13 mouse cellular contexts compared by ENCODE assay signal in the genomic region with DNA sequence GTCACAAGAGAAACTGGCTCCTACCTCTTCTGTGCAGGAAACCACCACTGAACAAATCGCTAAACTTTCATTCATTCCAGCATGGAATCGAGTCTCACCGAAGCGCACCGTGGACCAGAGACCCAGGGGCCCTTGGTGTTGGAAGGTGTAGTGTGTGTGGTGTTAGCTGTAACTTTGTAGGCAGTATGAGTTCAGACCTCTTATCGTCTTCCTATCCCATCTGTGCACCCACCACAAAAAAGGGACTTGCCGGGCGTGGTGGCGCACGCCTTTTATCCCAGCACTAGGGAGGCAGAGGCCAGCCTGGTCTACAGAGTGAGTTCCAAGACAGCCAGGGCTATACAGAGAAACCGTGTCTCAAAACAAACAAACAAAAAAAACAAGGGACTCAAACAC. TPM values are rescaled to one million over a fixed set of nuclear protein-coding genes. Genes with fewer than 3 reads are reported as not detected.
DNase-seq lines count a peak whose midpoint lies in the region; ATAC-seq and TF ChIP-seq lines count a peak whose summit lies in the region.
"Had no signal": no experiment of that assay in that cellular context is flagged by ENCODE, and none has a peak within 500 bp of the region (broad histone marks: within the 10 kb centered on the region; RNA-seq: fewer than 3 reads in every experiment).

No protein-coding gene starts in this region.

- H3K9ac ChIP-seq in forebrain, embryonic 14.5 days (ENCODE audit: low read length): no peak overlapping the region
- H3K9ac ChIP-seq in forebrain, embryonic 11.5 days (ENCODE audit: low read length): no peak overlapping the region
- peak overlapping the region; percentile 53; the same call in 1 of the 2 replicates for H3K9ac ChIP-seq in CH12.LX (ENCODE audit: insufficient read depth, low read depth)
- H3K9ac ChIP-seq in liver, postnatal 0 days (replicated peaks): no peak overlapping the region
- H3K9ac ChIP-seq: midbrain, embryonic 13.5 days had no signal

- dilution Hi-C loops in CH12.LX (cut with MboI; ENCODE audit: extremely low pct_ligation_motif_present, extremely low pct_unique_long_range_greater_than_20kb, low sequenced_read_pairs): no loop called here

- TF ChIP-seq EP300 in CH12.LX (IDR thresholded peaks at IDR 0.05; ENCODE audit: low read length): no peak
- TF ChIP-seq EP300 in liver, postnatal 0 days (IDR thresholded peaks at IDR 0.05; ENCODE audit: low read depth): no peak

- in situ Hi-C loops in CH12.LX (cut with MboI; ENCODE audit: low pct_ligation_motif_present, low pct_unique_long_range_greater_than_20kb, low sequenced_read_pairs): no loop called here

- H3K9me3 ChIP-seq in forebrain, embryonic 14.5 days (replicated peaks; ENCODE audit: control insufficient read depth, low read length): no peaks in the 10 kb centered on the region
- H3K9me3 ChIP-seq in forebrain, embryonic 11.5 days (ENCODE audit: control insufficient read depth, low read length): no peaks in the 10 kb centered on the region
- no peaks in the 10 kb centered on the region for H3K9me3 ChIP-seq in CH12.LX (replicated peaks; ENCODE audit: low read length)
- H3K9me3 ChIP-seq in liver, postnatal 0 days (ENCODE audit: low read length): no peaks in the 10 kb centered on the region
- H3K9me3 ChIP-seq: midbrain, embryonic 13.5 days; neural tube, embryonic 12.5 days had no signal

- H3K27ac ChIP-seq in forebrain, embryonic 14.5 days (ENCODE audit: low read depth, low read length): peak overlapping the region; percentile 22; the same call in 1 of the 2 replicates
- H3K27ac ChIP-seq in forebrain, embryonic 11.5 days (ENCODE audit: low read depth, low read length): no peak overlapping the region
- peak overlapping the region; percentile 66; the same call in 1 of the 2 replicates for H3K27ac ChIP-seq in CH12.LX (ENCODE audit: insufficient read depth, low read depth)
- H3K27ac ChIP-seq in liver, postnatal 0 days (ENCODE audit: low read depth): peak overlapping the region; percentile 76
- H3K27ac ChIP-seq: midbrain, embryonic 13.5 days; neural tube, embryonic 12.5 days had no signal

- WGBS in forebrain, embryonic 14.5 days: 76% methylated on average over 11 of the region's 11 CpGs
- 87% methylated on average over 11 of the region's 11 CpGs for WGBS in forebrain, embryonic 11.5 days
- 57% methylated on average over 11 of the region's 11 CpGs for WGBS in liver, postnatal 0 days (ENCODE audit: insufficient replicate concordance)

- TF ChIP-seq CTCF in CH12.LX (conservative IDR thresholded peaks at IDR 0.05 in 1 of 2, IDR thresholded peaks at IDR 0.05 in 1 of 2; ENCODE audit: low read depth in 2 of 2, low read length in 2 of 2): no peak
- no peak for TF ChIP-seq CTCF in liver, postnatal 0 days (IDR thresholded peaks at IDR 0.05; ENCODE audit: low read depth)

- TF ChIP-seq POLR2A in CH12.LX (IDR thresholded peaks at IDR 0.05; ENCODE audit: low read depth, low read length): no peak

- no peaks in the 10 kb centered on the region for H3K27me3 ChIP-seq in forebrain, embryonic 14.5 days (replicated peaks; ENCODE audit: control insufficient read depth, insufficient read depth, low read length)
- H3K27me3 ChIP-seq in forebrain, embryonic 11.5 days (ENCODE audit: control insufficient read depth, insufficient read depth, low read length): no peaks in the 10 kb centered on the region
- no peaks in the 10 kb centered on the region for H3K27me3 ChIP-seq in CH12.LX (replicated peaks)
- no peaks in the 10 kb centered on the region for H3K27me3 ChIP-seq in liver, postnatal 0 days (ENCODE audit: insufficient read depth, low read length)
- H3K27me3 ChIP-seq: neural tube, embryonic 12.5 days had no signal

- H3K36me3 ChIP-seq in forebrain, embryonic 14.5 days (ENCODE audit: control insufficient read depth, insufficient read depth, low read length): no peaks in the 10 kb centered on the region
- peaks cover 2% of the 10 kb centered on the region; the same call in 1 of the 2 replicates for H3K36me3 ChIP-seq in forebrain, embryonic 11.5 days (ENCODE audit: control insufficient read depth, insufficient read depth, low read length)
- peaks cover 2 to 31% of the 10 kb centered on the region in 2 experiments for H3K36me3 ChIP-seq in CH12.LX (replicated peaks in 1 of 2; ENCODE audit: control insufficient read depth in 1 of 2, insufficient read depth in 1 of 2, low read length in 1 of 2)
- no peaks in the 10 kb centered on the region for H3K36me3 ChIP-seq in liver, postnatal 0 days (replicated peaks; ENCODE audit: insufficient read depth, low read length)
- H3K36me3 ChIP-seq: midbrain, embryonic 13.5 days had no signal

- no peak for ATAC-seq in forebrain, embryonic 14.5 days
- ATAC-seq in forebrain, embryonic 11.5 days (replicated peaks; ENCODE audit: low FRiP score): no peak
- ATAC-seq in liver, postnatal 0 days: peak; percentile 47
- ATAC-seq: midbrain, embryonic 13.5 days had no signal

- H3K4me1 ChIP-seq in forebrain, embryonic 14.5 days (ENCODE audit: control insufficient read depth, insufficient read depth, low read length): peaks cover 43% of the 10 kb centered on the region
- peaks cover 38% of the 10 kb centered on the region for H3K4me1 ChIP-seq in forebrain, embryonic 11.5 days (replicated peaks; ENCODE audit: control insufficient read depth, insufficient read depth, low read length)
- H3K4me1 ChIP-seq in CH12.LX (ENCODE audit: control insufficient read depth in 1 of 2, insufficient read depth in 2 of 2): peaks cover 43 to 89% of the 10 kb centered on the region in 2 experiments
- H3K4me1 ChIP-seq in liver, postnatal 0 days (ENCODE audit: insufficient read depth): peaks cover 71% of the 10 kb centered on the region

- TF ChIP-seq RAD21 in CH12.LX (IDR thresholded peaks at IDR 0.05; ENCODE audit: low read depth, low read length): no peak

- H3K4me3 ChIP-seq in forebrain, embryonic 14.5 days (ENCODE audit: low read depth, low read length): no peak overlapping the region
- H3K4me3 ChIP-seq in forebrain, embryonic 11.5 days (ENCODE audit: low read depth, low read length): no peak overlapping the region
- peak overlapping the region; percentile 53 to 60 (median 58) for H3K4me3 ChIP-seq in CH12.LX (replicated peaks in 1 of 3; ENCODE audit: low read depth in 2 of 3, low read length in 2 of 3, poor library complexity in 1 of 3)
- H3K4me3 ChIP-seq in liver, postnatal 0 days (ENCODE audit: low read depth, low read length): 0 out of 2 replicates have a peak overlapping the region, but pooled peaks have one; percentile 10
- H3K4me3 ChIP-seq: midbrain, embryonic 13.5 days; neural tube, embryonic 12.5 days had no signal

- peaks cover 72% of the 10 kb centered on the region for H3K79me2 ChIP-seq in CH12.LX (replicated peaks; ENCODE audit: control insufficient read depth, extremely low read depth, insufficient read depth, poor library complexity, severe bottlenecking)

- no peak overlapping the region for H3K4me2 ChIP-seq in forebrain, embryonic 14.5 days (ENCODE audit: low read length)
- H3K4me2 ChIP-seq in forebrain, embryonic 11.5 days (ENCODE audit: low read depth, low read length, severe bottlenecking): no peak overlapping the region
- peak overlapping the region; percentile 62 for H3K4me2 ChIP-seq in CH12.LX (ENCODE audit: insufficient read depth, low read depth, poor library complexity, severe bottlenecking)
- H3K4me2 ChIP-seq in liver, postnatal 0 days (ENCODE audit: low read depth, low read length): peak overlapping the region; percentile 45
- H3K4me2 ChIP-seq: midbrain, embryonic 13.5 days; neural tube, embryonic 12.5 days had no signal

- DNase-seq in forebrain, embryonic 14.5 days (ENCODE audit: low spot score): no peak
- no peak for DNase-seq in forebrain, embryonic 11.5 days (ENCODE audit: low spot score)
- no peak for DNase-seq in CH12.LX (ENCODE audit: extremely low read depth)
- DNase-seq in induced T-regulatory cell, adult 2 months (ENCODE audit: low read depth): peak; percentile 57
- DNase-seq in liver, postnatal 0 days: no peak
- DNase-seq in heart, adult 9 months (ENCODE audit: low spot score in 2 of 2): no peak
- no peak for DNase-seq in spleen, postnatal 4 days (ENCODE audit: low spot score in 2 of 2)
- DNase-seq in cerebellum, adult 11-12 months: no peak
- DNase-seq: cerebellum, adult 8-10 months; layer of hippocampus, adult 9-11 months; right cerebral cortex, adult 18-20 months had no signal

TF ChIP-seq in CH12.LX, 34 proteins besides CTCF, POLR2A, EP300 and RAD21:
- TF ChIP-seq ZKSCAN1 (IDR thresholded peaks at IDR 0.05; ENCODE audit: borderline replicate concordance, low read depth, low read length) (no peak), JUN (IDR thresholded peaks at IDR 0.05; ENCODE audit: insufficient read depth, low read depth, low read length) (no peak), CHD1 (IDR thresholded peaks at IDR 0.05; ENCODE audit: low read depth, low read length) (no peak), SIN3A (IDR thresholded peaks at IDR 0.05; ENCODE audit: low read length) (no peak), MAZ (IDR thresholded peaks at IDR 0.05; ENCODE audit: low read depth, low read length) (no peak), ZMIZ1 (IDR thresholded peaks at IDR 0.05; ENCODE audit: low read depth, low read length) (no peak), MEF2A (IDR thresholded peaks at IDR 0.05; ENCODE audit: borderline replicate concordance, low read depth, low read length) (no peak), CHD2 (IDR thresholded peaks at IDR 0.05; ENCODE audit: low read length) (no peak), JUND (conservative IDR thresholded peaks at IDR 0.05; ENCODE audit: low read depth, low read length) (no peak), KAT2A (IDR thresholded peaks at IDR 0.05; ENCODE audit: insufficient replicate concordance, low read length) (no peak), MXI1 (IDR thresholded peaks at IDR 0.05; ENCODE audit: low read depth, low read length) (no peak), NRF1 (IDR thresholded peaks at IDR 0.05; ENCODE audit: low read depth, low read length) (no peak), PAX5 (IDR thresholded peaks at IDR 0.05; ENCODE audit: low read length) (no peak)

RNA-seq across cellular contexts. Expression of a gene that starts 13.7 kb away (rescaled TPM):
- 11.6 and 15.3 TPM in 2 replicates for polyA plus RNA-seq in forebrain, embryonic 14.5 days (2014; fragmentation: Nextera tagmentation; extraction: Ambion mirVana)
- polyA plus RNA-seq in forebrain, embryonic 11.5 days (2014; fragmentation: Nextera tagmentation; extraction: Ambion mirVana): 22.5 and 27.7 TPM in 2 replicates
- 24.9 and 25.9 TPM in 2 replicates for total RNA-seq in CH12.LX (2012; rRNA removed)
- total RNA-seq in CH12.LX (2014; rRNA removed): 19.3 and 20.3 TPM in 2 replicates
- polyA plus RNA-seq in CH12.LX (2012; ENCODE audit: insufficient read length, low read depth): 30.1 and 32.7 TPM in 2 replicates
- 3.6 and 4.2 TPM in 2 replicates for polyA plus RNA-seq in liver, postnatal 0 days (2015; fragmentation: Nextera tagmentation; extraction: Ambion mirVana)

Comparison
In these comparisons a context has a peak if more than half of its experiments do, and no peak if none do; other contexts are left out.
1. H3K4me2 ChIP-seq: peak in CH12.LX (single experiment) and liver, postnatal 0 days (single experiment); none in forebrain, embryonic 14.5 days (single experiment) and forebrain, embryonic 11.5 days (single experiment).
2. H3K4me3 ChIP-seq: peak in CH12.LX (3 of 3) and liver, postnatal 0 days (single experiment); none in forebrain, embryonic 14.5 days (single experiment) and forebrain, embryonic 11.5 days (single experiment).